Mouse (Mus musculus) forebrain, embryonic 13.5 days (tissue): Measurements from ENCODE around the gene Gps2. TPM values are rescaled to one million over a fixed set of nuclear protein-coding genes. Genes with fewer than 3 reads are reported as not detected.
A peak's percentile ranks its signal among the peaks of the same experiment; 100 is the strongest.
"Not testable (repeated sequence)": the region's sequence is repeated elsewhere in the genome, so short reads cannot be mapped to it uniquely, and the experiment has no call there.

Experiments used
- ATAC-seq: fragments of 200-750 bp; cut with Nextera tagmentation; 2 replicates; pipeline ENCODE4 v1.8.0; 2017
- H3K27ac ChIP-seq: fragments of 300-500 bp; sonication (generic); 2 replicates; pipeline ENCODE4 v1.5.1; 2015; ENCODE audit warnings: inconsistent platforms, mild to moderate bottlenecking, moderate library complexity
- H3K27me3 ChIP-seq: fragments of 300-500 bp; sonication (generic); 2 replicates; pipeline ENCODE4 v1.6.1; 2015; ENCODE audit warnings: mild to moderate bottlenecking, inconsistent platforms
- H3K36me3 ChIP-seq: fragments of 300-500 bp; sonication (generic); 2 replicates; pipeline ENCODE4 v1.6.1; 2015; ENCODE audit warnings: mild to moderate bottlenecking, inconsistent platforms; ENCODE audit not compliant: poor library complexity, severe bottlenecking
- H3K4me1 ChIP-seq: fragments of 300-500 bp; sonication (generic); 2 replicates; pipeline ENCODE4 v1.6.1; 2015; ENCODE audit warnings: inconsistent platforms
- H3K4me2 ChIP-seq: fragments of 300-500 bp; sonication (generic); 2 replicates; pipeline ENCODE4 v1.6.1; 2015; ENCODE audit warnings: inconsistent platforms, mild to moderate bottlenecking, moderate library complexity
- H3K4me3 ChIP-seq: fragments of 300-500 bp; sonication (generic); 2 replicates; pipeline ENCODE4 v1.5.1; 2015; ENCODE audit warnings: mild to moderate bottlenecking, inconsistent platforms
- H3K9ac ChIP-seq: fragments of 300-500 bp; sonication (generic); 2 replicates; pipeline ENCODE4 v1.6.1; 2015; ENCODE audit warnings: mild to moderate bottlenecking, inconsistent platforms
- H3K9me3 ChIP-seq: fragments of 300-500 bp; sonication (generic); replicated peaks from 2 replicates; pipeline ENCODE4 v1.6.1; 2016; ENCODE audit warnings: inconsistent platforms
- WGBS: fragments of 180-500 bp; shearing (Covaris S2); methylation state at CpG from one replicate; pipeline ENCODE4 v1.1.7; 2015; 5-methylcytosine and 5-hydroxymethylcytosine counted together
- polyA plus RNA-seq: library from polyadenylated mRNA; unstranded; fragments of >200 nt; fragmentation: Nextera tagmentation; extraction: Ambion mirVana; gene quantifications from 2 replicates; pipeline ENCODE4 v1.2.1, GENCODE M21; 2015

Gps2 gene
- polyA plus RNA-seq, 1 experiment from 2014 or later = 90.1 TPM

DNA sequence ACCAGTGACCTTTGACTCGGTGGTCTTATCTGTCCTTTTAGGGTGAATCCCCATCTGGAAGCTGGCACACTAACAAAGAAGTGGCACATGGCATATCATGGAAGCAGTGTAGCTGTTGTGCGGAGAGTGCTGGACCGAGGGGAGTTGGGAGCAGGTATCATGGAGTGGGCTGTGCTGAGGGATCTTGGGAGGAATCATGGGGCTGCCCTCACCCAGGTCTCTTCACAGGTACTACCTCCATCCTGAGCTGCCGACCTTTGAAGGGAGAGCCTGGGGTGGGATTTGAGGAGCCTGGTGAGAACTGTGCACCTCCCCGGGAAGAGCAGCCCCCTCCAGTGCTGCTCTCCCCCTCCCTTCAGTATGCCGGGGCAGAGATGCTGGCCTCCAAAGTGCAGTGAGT, 2.0 kb upstream of the Gps2 start:
- peaks cover 88% of the 10 kb centered on the region for H3K36me3 ChIP-seq
- H3K9me3 ChIP-seq = no peaks in the 10 kb centered on the region
- no peak overlapping the region for H3K9ac ChIP-seq
- ATAC-seq = no peak
- no peak overlapping the region for H3K27ac ChIP-seq
- H3K4me1 ChIP-seq = peaks cover 27% of the 10 kb centered on the region
- no peak overlapping the region for H3K4me3 ChIP-seq
- H3K4me2 ChIP-seq = no peak overlapping the region
- WGBS = 86% methylated on average over 6 of the region's 6 CpGs
- no peaks in the 10 kb centered on the region for H3K27me3 ChIP-seq

DNA sequence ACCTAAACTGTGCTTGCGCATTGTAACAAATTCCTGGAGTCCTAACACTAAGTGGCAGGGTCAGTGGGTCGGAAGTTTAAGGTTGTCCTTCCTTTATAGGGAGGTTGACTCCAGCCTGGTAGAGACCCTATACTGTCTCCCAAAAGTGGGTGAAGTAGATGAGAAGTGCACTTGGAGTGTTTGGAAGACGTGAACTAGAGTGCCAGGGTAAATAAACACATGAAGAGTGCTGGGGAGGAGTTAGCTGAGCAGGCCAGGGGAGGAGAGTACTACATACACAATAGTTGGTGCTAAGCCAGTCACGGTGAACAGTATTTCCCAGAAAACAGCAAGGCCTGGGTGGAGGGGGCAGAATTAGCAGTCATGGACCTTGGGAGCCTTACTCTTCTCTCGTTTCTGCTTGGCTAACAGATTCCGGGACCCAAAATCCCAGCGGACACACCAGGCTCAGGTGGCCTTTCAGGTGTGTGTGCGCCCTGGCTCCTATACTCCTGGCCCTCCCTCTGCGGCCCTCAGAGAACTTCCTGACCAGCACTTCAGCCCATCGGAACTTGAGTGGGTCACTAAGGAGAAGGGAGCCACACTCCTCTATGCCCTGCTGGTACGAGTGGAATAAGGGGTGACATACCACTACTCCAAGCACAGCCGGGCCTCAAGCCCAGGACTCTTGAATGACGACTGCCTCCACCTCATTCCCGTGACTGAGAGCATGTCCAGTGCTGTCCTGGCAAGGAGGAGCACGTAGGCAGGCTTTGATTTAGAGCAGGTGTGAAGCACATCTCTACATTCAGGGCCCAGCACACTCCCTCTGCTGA, 765 bp upstream of the Gps2 start:
- Histone ChIP-seq H3K9me3 (no peaks in the 10 kb centered on the region), H3K4me2 (peak overlapping the region; percentile 100), H3K36me3 (peaks cover 88% of the 10 kb centered on the region)

DNA sequence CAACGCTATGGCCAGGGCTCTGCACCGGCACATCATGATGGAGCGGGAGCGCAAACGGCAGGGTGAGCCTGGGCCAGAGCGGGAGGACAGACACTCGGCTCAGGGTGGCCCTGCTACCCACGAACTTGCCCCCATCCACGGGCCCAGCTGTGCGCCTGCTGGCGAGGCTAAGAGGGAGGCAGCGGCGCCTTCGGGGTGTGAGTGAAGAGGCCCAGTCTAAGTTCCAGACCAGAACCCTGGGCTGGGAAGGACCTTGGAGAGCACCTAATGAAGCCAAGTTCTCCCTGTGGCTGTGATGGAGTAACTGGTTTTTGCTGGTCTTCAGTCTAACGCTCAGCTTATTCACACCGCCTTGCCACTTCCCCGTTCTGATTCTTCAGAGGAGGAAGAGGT, 680 bp downstream of the Gps2 start:
- H3K9me3 ChIP-seq = no peaks in the 10 kb centered on the region
- 4% methylated on average over 17 of the region's 17 CpGs for WGBS
- peak overlapping the region; percentile 91 for H3K9ac ChIP-seq
- H3K36me3 ChIP-seq = peaks cover 87% of the 10 kb centered on the region
- no peak for ATAC-seq
- H3K27me3 ChIP-seq = no peaks in the 10 kb centered on the region
- peak overlapping the region; percentile 83 for H3K27ac ChIP-seq
- peak overlapping the region; percentile 90 for H3K4me3 ChIP-seq
- H3K4me2 ChIP-seq = peak overlapping the region; percentile 100
- peaks cover 36% of the 10 kb centered on the region for H3K4me1 ChIP-seq

More for the DNA sequence above, 765 bp upstream of the Gps2 start:
- Histone ChIP-seq H3K9ac (peak overlapping the region; percentile 91), H3K4me3 (peak overlapping the region; percentile 90), H3K27me3 (no peaks in the 10 kb centered on the region), H3K4me1 (peaks cover 27% of the 10 kb centered on the region), H3K27ac (peak overlapping the region; percentile 41; the same call in 1 of the 2 replicates)
- WGBS = 78% methylated on average over 15 of the region's 15 CpGs
- peak; percentile 19 for ATAC-seq

GRCm38 (mm10) chr11:69914917-69915430, 1.3 kb downstream of the Gps2 start:
- WGBS = 35% methylated on average over 9 of the region's 9 CpGs
- H3K27ac ChIP-seq = 0 out of 2 replicates have a peak overlapping the region, but pooled peaks have one; percentile 83
- no peak for ATAC-seq

DNA sequence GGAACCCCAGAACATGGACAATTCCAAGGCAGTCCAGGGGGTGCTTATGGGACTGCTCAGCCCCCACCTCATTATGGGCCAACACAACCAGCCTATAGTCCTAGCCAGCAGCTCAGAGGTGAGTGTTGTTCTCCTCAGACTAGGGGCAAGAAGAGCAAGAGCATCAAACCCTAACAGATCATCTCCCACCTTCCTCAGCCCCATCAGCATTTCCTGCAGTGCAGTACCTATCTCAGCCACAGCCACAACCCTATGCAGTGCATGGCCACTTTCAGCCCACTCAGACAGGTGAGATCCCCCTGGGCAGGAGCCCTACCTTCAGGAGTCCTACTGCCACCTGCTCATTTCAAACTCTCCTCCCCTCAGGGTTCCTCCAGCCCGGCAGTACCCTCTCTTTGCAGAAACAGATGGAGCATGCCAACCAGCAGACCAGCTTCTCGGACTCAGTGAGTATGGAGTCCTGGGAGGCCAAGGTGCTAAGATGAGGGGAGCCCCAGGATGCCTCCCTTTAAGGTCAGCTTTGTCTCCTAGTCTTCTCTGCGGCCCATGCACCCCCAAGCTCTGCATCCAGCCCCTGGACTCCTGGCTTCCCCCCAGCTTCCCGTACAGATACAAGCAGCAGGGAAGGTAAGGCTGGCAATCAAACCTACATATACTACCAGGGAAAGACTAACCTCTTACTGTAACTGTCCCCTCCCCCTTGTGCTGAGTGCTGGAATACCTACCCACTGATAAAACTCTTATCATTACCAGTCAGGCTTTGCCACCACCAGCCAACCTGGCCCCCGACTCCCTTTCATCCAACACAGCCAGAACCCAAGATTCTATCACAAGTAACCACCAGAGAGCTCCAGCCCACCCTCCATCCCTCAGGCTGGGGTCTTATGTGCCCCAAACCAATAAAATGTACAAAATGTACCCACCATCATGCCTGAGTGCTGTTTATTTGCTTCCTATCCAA, 2.3 kb downstream of the Gps2 start:
- ATAC-seq = no peak
- H3K27ac ChIP-seq = no peak overlapping the region
- H3K4me1 ChIP-seq = peaks cover 45% of the 10 kb centered on the region
- H3K27me3 ChIP-seq = no peaks in the 10 kb centered on the region
- H3K9me3 ChIP-seq = no peaks in the 10 kb centered on the region
- H3K4me3 ChIP-seq = peak overlapping the region; percentile 90
- H3K36me3 ChIP-seq = peaks cover 71% of the 10 kb centered on the region
- peak overlapping the region; percentile 100; the same call in 1 of the 2 replicates for H3K4me2 ChIP-seq
- WGBS = 67% methylated on average over 5 of the region's 5 CpGs
- no peak overlapping the region for H3K9ac ChIP-seq

More at GRCm38 (mm10) chr11:69914917-69915430, 1.3 kb downstream of the Gps2 start:
- Histone ChIP-seq H3K9ac (peak overlapping the region; percentile 91), H3K4me1 (peaks cover 42% of the 10 kb centered on the region), H3K27me3 (no peaks in the 10 kb centered on the region), H3K36me3 (peaks cover 81% of the 10 kb centered on the region), H3K4me2 (peak overlapping the region; percentile 100), H3K4me3 (peak overlapping the region; percentile 90), H3K9me3 (no peaks in the 10 kb centered on the region)

- not testable (repeated sequence) for H3K9ac ChIP-seq, H3K27me3 ChIP-seq, H3K4me3 ChIP-seq, H3K27ac ChIP-seq, ATAC-seq, H3K9me3 ChIP-seq, H3K4me2 ChIP-seq
- Histone ChIP-seq H3K4me1 (peaks cover 45% of the 10 kb centered on the region), H3K36me3 (peaks cover 63% of the 10 kb centered on the region)
- WGBS = 66% methylated on average over 7 of the region's 7 CpGs
These were observed 3.1 kb downstream of the Gps2 start for GRCm38 (mm10) chr11:69916652-69917378.

- no peak overlapping the region for H3K9ac ChIP-seq
- H3K36me3 ChIP-seq = peaks cover 56% of the 10 kb centered on the region
- H3K9me3 ChIP-seq = no peaks in the 10 kb centered on the region
- ATAC-seq = no peak
- H3K27me3 ChIP-seq = no peaks in the 10 kb centered on the region
- H3K4me1 ChIP-seq = peaks cover 48% of the 10 kb centered on the region
- H3K4me3 ChIP-seq = no peak overlapping the region
- no peak overlapping the region for H3K4me2 ChIP-seq
- 88% methylated on average over 8 of the region's 8 CpGs for WGBS
- no peak overlapping the region for H3K27ac ChIP-seq
These were observed 3.8 kb downstream of the Gps2 start for GRCm38 (mm10) chr11:69917379-69917948.

- Histone ChIP-seq H3K9me3 (no peaks in the 10 kb centered on the region), H3K27me3 (no peaks in the 10 kb centered on the region), H3K4me3 (no peak overlapping the region), H3K4me1 (peaks cover 51% of the 10 kb centered on the region), H3K27ac (no peak overlapping the region), H3K9ac (no peak overlapping the region), H3K4me2 (no peak overlapping the region), H3K36me3 (peaks cover 50% of the 10 kb centered on the region)
- WGBS = 86% methylated on average over 5 of the region's 5 CpGs
- no peak for ATAC-seq
These were observed 4.4 kb downstream of the Gps2 start for GRCm38 (mm10) chr11:69918118-69918517.

- peak overlapping the region; percentile 97 for H3K9ac ChIP-seq
- ATAC-seq = no peak
- no peaks in the 10 kb centered on the region for H3K9me3 ChIP-seq
- peaks cover 45% of the 10 kb centered on the region for H3K4me1 ChIP-seq
- H3K36me3 ChIP-seq = peaks cover 45% of the 10 kb centered on the region
- H3K27ac ChIP-seq = peak overlapping the region; percentile 92
- peak overlapping the region; percentile 90 for H3K4me2 ChIP-seq
- 81% methylated on average over 9 of the region's 9 CpGs for WGBS
- H3K27me3 ChIP-seq = no peaks in the 10 kb centered on the region
- peak overlapping the region; percentile 92 for H3K4me3 ChIP-seq
These were observed 5.4 kb downstream of the Gps2 start for GRCm38 (mm10) chr11:69919053-69919452.

- Histone ChIP-seq H3K4me1 (peaks cover 39% of the 10 kb centered on the region), H3K27me3 (no peaks in the 10 kb centered on the region), H3K27ac (peak overlapping the region; percentile 92), H3K4me3 (peak overlapping the region; percentile 92), H3K9me3 (no peaks in the 10 kb centered on the region), H3K4me2 (peak overlapping the region; percentile 90), H3K36me3 (peaks cover 45% of the 10 kb centered on the region), H3K9ac (peak overlapping the region; percentile 97)
- 1% methylated on average over 17 of the region's 17 CpGs for WGBS
- ATAC-seq = no peak
These were observed 6.1 kb downstream of the Gps2 start for GRCm38 (mm10) chr11:69919661-69920265.
